Mouse (Mus musculus): ENCODE data around the gene Nup107. TPM values are rescaled to one million over a fixed set of nuclear protein-coding genes. Genes with fewer than 3 reads are reported as not detected.
A peak's percentile ranks its signal among the peaks of the same experiment; 100 is the strongest.

Gene Nup107
- total RNA-seq, 1 experiment from 2014 or later, result 126 TPM

DNA sequence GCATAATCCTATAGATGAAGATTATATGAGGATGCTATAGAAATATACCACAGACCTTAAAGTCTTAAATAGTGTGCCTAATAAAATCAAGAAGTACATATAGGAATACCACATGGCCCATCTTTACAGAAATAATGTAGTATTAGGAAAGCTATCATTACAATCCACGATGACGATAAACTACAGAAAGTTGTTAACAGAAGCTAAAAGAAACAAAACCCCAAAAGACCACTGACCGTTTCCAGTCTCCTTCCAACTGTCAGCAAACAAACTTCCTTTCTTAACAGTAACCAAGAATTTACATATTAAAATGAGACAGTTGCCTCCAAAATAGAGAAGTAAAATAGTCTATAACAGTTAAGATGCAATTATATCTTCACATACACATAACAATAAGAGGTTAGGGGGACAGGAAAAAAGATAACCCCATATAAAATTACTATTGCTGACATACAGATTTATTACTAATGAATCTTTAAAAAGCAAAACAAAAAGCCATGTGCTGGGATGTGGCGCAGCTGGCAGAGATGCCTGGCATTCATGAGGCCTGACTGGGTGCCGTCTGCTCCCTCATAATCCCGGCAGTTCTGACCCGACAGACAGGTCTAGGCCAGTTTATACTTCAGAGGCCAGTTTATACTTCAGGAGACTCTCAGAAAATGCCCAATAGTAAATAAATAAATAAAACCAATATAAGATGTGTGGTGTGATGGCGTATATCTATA is 12.8 kb downstream of the Nup107 start:
- ATAC-seq (replicated peaks; ENCODE audit: low read depth, poor library complexity, severe bottlenecking), result peak; percentile 37; the same call in 1 of the 2 replicates

DNA sequence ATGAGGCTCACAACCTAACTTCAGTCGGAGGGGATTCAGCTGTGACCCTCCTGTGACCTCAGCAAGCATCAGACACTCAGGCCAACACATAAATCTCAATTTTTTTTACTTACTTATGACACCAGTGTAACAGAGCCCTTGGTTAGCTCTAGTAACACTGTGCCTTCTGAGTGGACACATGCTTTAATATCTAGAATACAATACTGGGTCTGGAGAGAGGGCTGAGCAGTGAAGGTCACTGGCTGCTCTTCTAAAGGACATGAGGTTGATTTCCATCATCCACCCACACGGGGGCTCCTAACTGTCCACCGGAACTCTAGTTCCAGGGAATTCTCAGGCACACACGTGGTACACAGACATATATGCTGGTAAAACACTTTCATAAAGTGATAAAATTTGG is 13.6 kb downstream of the Nup107 start:
- ATAC-seq (replicated peaks; ENCODE audit: low read depth, poor library complexity, severe bottlenecking), result no peak

DNA sequence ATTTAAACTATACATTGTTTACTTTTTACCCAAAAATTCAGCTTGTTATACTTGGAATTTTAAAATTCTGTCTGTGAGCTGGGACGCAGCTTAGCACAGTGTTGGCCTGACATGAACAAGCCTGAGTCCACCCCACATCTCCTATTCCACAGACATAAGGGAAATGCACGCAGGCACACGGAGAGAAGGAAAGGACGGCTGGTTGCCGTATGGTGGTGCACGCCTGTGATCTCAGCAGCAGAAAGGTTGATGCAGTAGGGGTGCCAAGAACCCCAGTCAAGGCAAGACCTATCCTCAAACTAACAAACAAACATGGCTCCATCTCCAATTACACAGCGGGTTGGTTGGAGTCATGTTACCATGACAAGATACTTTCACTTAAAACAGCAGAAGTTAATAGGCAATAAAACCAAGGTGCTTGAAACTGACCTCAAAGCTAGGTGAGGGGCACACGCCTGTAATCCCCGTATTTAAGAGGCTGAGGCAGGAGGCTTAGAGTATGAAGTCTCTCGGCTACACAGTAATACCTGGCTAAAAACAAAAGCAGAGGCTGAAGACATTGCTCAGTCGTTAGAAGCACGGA is 14.1 kb downstream of the Nup107 start:
- no peak for ATAC-seq (replicated peaks; ENCODE audit: low read depth, poor library complexity, severe bottlenecking)

DNA sequence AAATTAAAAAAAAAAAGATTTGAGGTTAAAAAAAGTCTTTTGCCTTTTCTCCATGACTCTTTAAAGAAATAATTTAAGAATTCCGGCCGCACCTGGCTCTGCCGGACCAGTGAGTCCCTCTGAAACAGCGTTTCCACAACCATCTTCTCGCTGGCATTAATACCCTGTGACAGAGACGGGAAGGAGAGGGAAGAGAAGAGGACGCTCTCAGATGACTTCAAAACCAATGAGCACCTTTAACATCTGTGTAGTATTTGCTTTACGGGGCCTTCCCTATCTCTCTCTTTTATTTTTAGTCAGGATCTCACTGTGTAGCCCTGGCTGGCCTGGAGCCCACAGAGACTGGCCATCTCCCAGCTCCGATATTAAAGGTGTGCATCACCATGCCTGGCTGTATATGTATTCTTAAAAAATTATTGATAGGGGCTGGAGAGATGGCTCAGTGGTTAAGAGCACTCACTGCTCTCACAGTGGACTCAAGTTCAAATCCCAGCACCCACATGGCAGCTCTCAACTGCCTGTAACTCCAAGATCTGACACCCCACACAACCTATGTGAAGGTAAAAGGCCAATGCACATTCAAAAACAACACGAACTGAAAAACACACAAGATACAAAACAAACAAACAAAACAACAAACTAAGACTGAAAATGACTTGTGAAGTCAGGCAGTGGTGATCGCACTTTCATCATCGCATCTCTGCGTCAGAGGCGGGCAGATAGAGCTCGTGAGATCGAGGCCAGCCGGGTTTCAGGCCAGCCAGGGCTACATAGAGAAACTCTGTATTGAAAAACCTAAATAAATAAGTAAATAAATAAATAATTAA is 14.8 kb downstream of the Nup107 start:
- no peak for ATAC-seq (replicated peaks; ENCODE audit: low read depth, poor library complexity, severe bottlenecking)

DNA sequence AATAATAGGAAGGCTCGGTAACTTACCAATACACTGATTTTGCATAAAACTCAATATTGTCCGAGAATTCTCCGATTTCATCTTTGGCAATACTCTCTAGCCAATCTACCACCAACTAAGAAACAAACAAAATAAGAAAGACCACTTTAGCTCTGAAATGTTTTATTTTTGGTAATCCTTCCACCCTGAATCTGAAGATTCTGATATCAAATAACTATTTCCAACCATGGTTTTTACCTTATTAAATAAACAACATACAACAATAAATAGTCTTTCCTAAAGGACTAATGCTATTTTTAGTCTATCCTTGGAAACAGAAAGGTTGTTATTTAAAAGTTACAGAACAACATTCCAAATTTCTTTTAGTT is 15.4 kb downstream of the Nup107 start:
- ATAC-seq (replicated peaks; ENCODE audit: low read depth, poor library complexity, severe bottlenecking), result no peak

DNA sequence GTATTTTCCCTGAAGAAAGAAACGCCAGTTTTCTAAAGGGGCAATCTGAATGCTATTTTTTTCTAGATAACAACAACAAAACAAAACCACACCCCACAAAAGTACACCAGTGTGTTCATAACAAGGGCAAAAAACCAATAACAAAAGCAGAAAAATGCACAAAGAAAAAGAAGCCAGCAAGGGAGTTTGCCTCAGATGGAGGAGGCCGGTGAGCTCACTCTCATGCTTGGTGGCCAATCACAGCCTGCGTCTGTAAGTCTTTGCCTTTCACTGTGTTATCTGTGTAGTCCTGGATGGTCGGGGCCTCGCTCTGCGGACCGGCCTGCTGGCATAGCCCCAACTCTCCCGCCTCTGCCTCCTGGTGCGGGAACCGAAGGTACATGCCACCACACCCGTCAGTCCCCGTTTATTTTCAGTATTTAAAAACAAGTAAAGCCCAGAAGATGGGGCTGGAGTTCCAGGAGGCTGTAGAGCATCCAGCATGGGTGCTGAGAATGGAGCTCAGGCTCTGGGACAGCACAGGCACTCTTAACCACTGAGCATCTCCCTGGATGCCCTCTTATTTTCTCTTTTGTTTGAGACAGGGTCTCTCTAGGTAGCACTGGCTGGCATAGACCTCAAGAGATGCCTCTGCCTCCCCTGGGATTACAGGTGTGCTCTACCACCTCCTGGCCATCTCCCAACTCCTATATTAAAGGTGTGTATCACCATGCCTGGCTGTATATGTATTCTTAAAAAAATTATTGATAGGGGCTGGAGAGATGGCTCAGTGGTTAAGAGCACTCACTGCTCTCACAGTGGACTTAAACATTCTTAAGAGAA is 16.0 kb downstream of the Nup107 start:
- ATAC-seq (replicated peaks; ENCODE audit: low read depth, poor library complexity, severe bottlenecking), result no peak

DNA sequence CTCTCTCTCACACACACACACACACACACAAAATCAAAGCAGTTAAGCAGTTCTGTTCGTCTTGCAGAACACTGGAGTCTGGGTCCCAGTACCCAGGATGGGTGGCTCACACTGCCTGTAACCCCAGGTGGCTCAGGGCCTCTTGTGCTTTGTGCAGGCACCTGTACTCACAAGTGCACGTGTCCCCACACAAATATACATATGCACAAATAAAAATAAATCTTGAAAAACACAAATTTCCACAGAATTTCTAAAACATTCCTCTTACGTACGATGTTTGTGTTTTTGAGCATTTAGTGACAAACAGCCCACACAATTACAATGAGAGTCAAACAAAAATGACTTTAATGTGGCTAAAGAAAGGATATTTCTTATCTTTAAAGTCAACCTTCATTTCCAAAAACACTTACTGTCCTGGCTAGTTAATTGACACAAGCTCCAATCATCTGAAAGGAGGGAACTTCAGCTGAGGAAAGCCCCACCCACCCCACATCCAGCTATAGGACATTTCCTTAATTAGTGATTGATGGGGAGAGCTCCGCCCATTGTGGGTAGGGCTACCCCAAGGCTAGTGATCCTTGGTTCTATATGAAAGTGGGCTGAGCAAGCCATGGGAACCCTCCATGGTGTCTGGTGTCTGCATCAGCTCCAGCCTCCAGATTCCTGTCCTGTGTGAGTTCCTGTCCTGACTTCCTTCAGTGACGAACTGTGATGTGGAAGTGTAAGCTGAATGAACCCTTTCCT is 16.9 kb downstream of the Nup107 start:
- ATAC-seq (replicated peaks; ENCODE audit: low read depth, poor library complexity, severe bottlenecking), result peak; percentile 36; the same call in 1 of the 2 replicates

DNA sequence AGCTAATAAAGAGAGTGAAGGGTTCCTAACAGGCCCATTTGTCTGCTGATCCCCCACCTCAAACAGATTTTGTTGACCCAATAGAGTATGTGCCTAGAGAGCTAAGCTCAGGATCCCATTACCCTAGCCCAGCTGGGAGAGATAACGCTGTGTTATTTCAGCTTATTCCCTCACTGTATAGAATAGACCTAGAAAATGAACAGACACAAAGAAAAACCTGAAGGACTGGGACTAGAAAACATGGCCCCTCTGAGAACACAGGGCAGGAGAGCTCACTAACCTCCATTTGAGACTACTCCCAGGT is 17.7 kb downstream of the Nup107 start:
- ATAC-seq (replicated peaks; ENCODE audit: low read depth, poor library complexity, severe bottlenecking), result no peak

DNA sequence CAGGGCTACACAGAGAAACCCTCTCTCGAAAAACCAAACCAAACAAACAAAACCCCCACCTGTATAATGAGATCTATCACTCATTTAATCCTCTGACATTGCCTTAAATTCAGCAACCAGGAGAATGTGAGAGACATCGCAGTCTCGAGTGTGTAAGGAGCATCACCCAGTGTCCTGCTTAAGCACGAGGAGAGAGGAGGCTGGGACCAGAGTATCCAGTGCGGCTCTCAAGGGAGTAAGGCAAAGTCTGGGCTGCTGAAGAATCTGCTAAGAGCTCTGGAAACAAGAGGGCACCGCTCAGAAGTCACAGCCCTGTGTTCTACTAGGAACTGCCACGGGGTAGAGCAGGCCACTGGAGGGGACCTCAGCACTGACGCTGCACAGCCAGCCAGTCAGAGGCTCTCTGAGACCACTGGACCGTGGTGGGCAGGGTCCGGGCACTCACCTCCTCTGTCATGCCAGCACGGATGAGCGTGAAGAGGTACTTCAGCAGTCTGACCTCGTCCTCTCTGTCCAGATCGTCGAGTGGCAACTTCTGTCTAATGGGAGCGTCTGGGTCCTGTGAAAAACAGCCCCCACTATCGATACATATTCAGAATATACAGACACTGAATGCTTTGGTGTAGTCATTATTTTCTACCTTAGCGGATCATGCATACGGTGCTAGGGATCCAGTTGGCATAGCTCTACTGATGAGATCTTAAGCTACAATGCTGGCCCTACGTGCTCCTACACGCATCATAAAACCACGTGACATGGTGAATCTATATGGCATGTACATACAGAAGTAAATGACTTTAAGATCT is 18.3 kb downstream of the Nup107 start:
- no peak for ATAC-seq (replicated peaks; ENCODE audit: low read depth, poor library complexity, severe bottlenecking)

DNA sequence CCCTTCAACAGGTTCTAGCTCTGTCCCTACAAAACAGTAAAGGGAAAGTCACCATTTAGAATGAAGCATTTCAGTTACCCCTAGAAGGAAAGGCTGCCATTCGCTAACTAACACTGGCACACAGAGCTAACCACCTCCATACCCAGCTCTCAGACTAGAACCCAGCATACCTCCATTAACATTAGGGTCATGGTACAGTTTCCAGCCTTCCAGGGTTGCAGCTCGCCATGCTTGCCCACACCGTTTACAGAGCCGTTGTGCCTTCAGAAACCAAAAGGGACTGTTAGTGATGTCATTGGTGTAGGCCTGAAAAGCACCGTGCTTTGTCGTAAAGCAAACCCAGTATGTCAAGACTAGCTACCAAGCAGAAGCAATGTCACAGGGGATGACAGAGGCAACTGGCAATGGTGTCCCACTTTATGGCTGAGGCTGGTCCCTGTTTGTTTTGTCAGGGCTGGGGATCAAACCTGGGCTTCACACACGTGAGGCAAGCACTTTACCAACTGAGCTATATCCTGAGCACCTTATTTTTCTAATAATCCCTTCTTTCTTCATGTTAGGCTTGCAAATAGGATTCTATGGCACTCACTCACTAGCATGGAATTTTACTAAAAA is 19.3 kb downstream of the Nup107 start:
- no peak for ATAC-seq (replicated peaks; ENCODE audit: low read depth, poor library complexity, severe bottlenecking)

DNA sequence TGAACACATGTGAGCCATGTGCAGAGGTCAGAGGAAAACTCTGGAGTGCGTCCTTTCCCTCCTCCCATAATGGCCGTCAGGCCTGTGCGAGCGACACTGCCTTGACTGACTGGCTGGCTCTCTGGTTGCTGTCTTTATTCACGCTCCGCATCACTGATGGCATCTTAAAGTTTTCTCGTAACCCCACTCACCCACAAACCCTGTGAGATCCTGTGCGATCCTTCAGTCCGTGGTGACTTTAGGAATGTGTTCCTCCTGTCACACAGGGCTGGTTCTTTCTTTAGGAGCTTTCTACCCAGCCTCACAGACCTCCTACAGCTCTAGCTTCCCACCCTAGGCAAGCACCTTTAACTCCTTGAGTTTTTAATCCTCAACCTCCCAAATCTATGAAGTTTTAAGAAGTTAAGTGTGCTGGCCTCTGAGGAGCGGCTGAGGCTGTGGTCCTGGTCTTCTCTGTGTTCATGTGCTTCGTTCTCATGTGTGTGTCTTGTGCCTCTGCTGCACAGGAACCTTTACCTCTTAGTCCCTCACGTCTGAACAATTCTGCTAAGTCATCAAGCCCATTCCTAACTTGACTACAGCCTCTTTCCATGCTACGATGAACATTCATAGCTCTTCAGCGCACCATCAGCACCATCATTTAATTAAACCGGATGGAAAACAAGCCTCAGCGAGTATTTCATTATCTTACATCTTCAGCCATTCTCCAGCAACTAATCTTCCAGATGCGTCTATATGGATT is 20.0 kb downstream of the Nup107 start:
- no peak for ATAC-seq (replicated peaks; ENCODE audit: low read depth, poor library complexity, severe bottlenecking)

DNA sequence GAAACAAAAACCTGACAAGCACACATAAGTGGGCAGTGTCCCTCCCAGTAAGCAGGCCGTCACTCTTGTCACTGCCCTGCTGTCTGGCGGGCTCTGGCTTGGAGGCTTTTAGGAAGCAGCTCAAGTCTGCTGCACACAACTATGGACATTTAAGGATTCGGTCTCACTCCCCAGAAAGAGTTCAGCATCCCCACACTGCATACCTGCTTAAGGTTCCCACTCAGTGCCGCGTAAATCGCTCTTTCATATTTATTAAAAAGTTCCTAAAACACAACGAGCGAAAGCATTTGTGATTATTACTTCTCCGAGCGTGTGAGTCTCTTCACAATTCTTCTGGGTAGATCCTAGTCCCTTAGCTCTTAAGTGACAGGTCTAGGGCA is 21.4 kb downstream of the Nup107 start:
- ATAC-seq (replicated peaks; ENCODE audit: low read depth, poor library complexity, severe bottlenecking), result no peak

DNA sequence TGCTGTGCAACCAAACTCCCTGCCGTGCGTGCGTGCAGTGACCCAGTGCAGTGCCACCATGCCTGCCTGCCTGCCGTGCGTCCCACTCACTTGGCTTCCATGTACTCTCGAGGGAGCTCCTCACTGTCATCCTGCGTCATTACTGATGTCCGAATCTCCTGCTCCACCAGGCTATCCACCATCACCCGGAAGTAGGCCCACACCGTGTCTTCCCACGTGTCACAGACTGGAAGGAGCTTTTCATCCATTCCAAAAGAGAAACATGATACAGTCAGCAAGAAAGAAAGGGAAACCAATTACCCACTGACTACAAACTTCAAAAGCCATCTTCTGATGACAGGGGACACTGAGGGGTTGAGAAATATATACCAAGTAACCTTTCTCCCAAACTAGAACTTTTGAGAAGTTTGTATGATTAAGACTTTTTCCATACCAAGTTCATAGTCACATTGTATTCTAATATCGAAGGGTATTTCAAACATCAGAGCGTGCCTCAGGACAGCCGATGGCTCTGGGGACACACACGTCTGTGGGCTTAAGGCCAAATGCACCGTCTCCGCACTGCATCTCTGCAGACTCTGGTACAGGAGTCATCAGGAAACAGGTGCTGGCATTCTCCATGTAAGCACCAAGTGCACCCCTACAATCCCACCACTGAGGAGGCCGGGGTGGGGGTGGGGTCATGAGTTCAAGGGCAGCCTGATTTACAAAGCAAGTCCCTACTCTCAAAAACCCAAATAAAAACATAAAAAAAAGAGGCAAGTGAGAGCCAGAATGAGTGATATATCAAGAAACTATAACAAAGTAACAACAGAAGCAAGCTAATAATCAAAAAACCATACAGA is 22.0 kb downstream of the Nup107 start:
- ATAC-seq (replicated peaks; ENCODE audit: low read depth, poor library complexity, severe bottlenecking), result no peak

DNA sequence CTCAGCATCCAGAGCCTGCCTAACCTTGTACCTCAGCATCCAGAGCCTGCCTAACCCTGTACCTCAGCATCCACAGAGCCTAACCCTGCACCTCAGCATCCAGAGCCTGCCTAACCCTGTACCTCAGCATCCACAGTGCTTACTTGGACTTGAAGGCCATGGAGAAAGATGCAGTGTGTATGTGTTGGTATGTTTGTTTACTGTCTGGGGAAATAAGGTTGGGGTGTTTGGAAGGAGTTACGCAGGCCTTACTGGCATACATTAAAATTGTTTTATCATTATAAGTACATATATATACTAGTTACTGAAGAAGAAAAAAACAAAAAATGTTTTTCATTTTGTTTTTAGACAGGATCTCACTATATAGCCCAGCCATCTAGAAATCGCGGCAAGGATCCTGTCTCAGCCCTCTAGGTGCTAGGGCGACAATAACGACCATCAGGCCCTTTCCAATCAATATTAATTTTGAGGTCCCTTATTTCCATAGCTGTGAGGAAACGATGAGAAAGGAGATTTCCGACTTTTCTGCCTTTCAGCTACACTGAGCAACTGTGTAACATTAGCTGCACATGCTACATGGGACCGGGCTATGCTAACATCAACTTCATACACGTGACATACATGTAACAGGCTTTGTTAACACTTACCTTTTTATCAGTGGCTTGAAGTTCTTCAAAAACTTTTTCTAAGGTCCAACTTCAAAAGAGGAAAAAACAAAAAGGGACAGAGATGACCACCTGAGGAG is 22.8 kb downstream of the Nup107 start:
- ATAC-seq (replicated peaks; ENCODE audit: low read depth, poor library complexity, severe bottlenecking), result no peak

DNA sequence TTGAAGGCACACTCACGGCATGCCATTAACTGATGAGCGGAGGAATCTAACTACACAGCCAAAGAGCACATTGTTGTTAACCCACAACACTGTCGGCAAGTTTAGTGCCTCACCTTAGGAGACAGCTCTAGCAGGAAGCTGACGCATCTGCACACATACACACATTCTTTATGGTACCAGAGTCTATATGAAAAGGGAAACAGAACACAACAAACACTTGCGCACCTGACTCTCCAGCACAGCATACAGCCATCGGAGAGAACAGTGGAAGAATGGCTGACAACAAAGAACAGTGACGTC is 24.4 kb downstream of the Nup107 start:
- no peak for ATAC-seq (replicated peaks; ENCODE audit: low read depth, poor library complexity, severe bottlenecking)

DNA sequence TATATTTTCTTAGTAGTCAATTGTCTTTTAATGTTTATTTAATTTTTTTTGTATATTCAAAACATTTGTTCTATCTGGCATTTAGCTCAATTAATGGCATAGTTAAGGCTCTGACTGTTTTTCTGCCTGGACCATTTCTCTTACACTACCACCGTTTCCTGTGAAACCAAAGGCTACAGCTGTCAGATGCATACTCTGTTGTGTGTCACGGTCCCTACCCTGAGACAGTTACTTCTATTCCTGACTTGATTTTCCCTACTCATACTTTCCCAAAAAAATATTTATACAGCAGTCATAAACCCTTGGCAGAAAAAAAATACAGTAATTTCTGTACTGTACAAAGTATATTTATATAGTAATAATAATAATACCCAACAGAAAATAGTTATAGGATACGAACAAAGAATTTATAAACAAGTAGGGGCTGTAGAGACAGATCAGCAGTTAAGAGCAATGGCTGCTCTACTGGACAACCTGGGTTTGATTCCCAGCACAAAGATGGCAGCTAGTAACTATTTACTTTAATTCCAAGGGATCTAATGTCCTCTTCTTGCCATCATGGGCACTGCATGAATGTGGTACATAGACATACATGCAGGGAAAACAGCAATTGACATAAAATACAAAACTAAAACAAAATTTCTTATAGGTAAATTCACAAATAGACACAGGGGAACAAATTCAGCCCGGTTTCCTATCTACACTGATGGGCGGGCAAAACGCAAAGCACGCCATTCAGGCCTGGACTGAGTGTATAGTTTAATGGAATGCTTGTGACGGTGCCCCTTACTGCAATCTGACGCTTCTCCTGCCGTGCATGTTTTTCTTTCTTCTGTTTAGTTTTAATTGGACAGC is 25.0 kb downstream of the Nup107 start:
- no peak for ATAC-seq (replicated peaks; ENCODE audit: low read depth, poor library complexity, severe bottlenecking)
